Mouse (Mus musculus) left cerebral cortex, postnatal 14 days (tissue): Measurements from ENCODE around the gene Fgfr1op2. TPM values are rescaled to one million over a fixed set of nuclear protein-coding genes. Genes with fewer than 3 reads are reported as not detected.

ENCODE experiments used
- DNase-seq, 2 experiments: peaks; one replicate each; pipeline ENCODE4 v3.0.0; 2021 to 2022; ENCODE audit warnings: low spot score in 2 of 2, mixed read lengths in 1 of 2
- intact Hi-C: fragments of 180-260 bp; cut with DNase I; formaldehyde crosslinking; loops from one replicate; pipeline ENCODE4 v1.15.1; 2025
- total RNA-seq, 2 experiments: library from RNA; stranded (reverse); gene quantifications; 2 replicates each; pipeline ENCODE4 v1.2.3; 2021

Fgfr1op2 gene
- total RNA-seq, 2 experiments from 2014 or later = 71.7 to 79.8 TPM

GRCm38 (mm10) chr6:146634015-146634722, 57.2 kb downstream of the Fgfr1op2 start:
- intact Hi-C loops = loop anchor here (5.0 kb wide), 1 partner anchor 57 kb away; the partner anchor contains the start of genes Fgfr1op2 and Ints13
- peak; percentile 61 to 72 for DNase-seq

- DNase-seq = no peak
- intact Hi-C loops = loop anchor here (5.0 kb wide), 1 partner anchor 58 kb away; the partner anchor contains the start of genes Fgfr1op2 and Ints13
Observed at GRCm38 (mm10) chr6:146634759-146635606, 58.0 kb downstream of the Fgfr1op2 start.

GRCm38 (mm10) chr6:146636482-146636881, 59.5 kb downstream of the Fgfr1op2 start:
- intact Hi-C loops = no loop called here

GRCm38 (mm10) chr6:146640068-146640965, 63.3 kb downstream of the Fgfr1op2 start:
- DNase-seq = no peak
- intact Hi-C loops = no loop called here

More at GRCm38 (mm10) chr6:146636482-146636881, 59.5 kb downstream of the Fgfr1op2 start:
- DNase-seq = no peak

GRCm38 (mm10) chr6:146640991-146641390, 64.0 kb downstream of the Fgfr1op2 start:
- intact Hi-C loops = no loop called here

GRCm38 (mm10) chr6:146641621-146642210, 64.7 kb downstream of the Fgfr1op2 start:
- DNase-seq = no peak
- intact Hi-C loops = no loop called here

More at GRCm38 (mm10) chr6:146640991-146641390, 64.0 kb downstream of the Fgfr1op2 start:
- DNase-seq = no peak

- peak; percentile 99 for DNase-seq
Observed at GRCm38 (mm10) chr6:146642276-146643183, 65.5 kb downstream of the Fgfr1op2 start, which contains the start of the genes Med21 and Tm7sf3. TSS of gene Med21 (plus strand) at chr6:146642547. TSS of gene Tm7sf3 (minus strand) at chr6:146642824.

GRCm38 (mm10) chr6:146643184-146643570, 66.2 kb downstream of the Fgfr1op2 start:
- no peak for DNase-seq
- intact Hi-C loops = no loop called here

More at GRCm38 (mm10) chr6:146642276-146643183, 65.5 kb downstream of the Fgfr1op2 start, which contains the start of the genes Med21 and Tm7sf3:
- intact Hi-C loops = no loop called here

Other genes starting within 250 kb of the Fgfr1op2 start
- gene Itpr2, start 75.0 kb upstream of the Fgfr1op2 start, total RNA-seq = 10 to 100 TPM; 19.2 to 20.8 TPM
- 10 to 100 TPM; 29.3 to 40.7 TPM for gene Ints13, start 632 bp downstream of the Fgfr1op2 start, total RNA-seq
- gene Med21, start 65.3 kb downstream of the Fgfr1op2 start, total RNA-seq = 10 to 100 TPM; 38.2 to 39.1 TPM
- gene Tm7sf3, start 65.6 kb downstream of the Fgfr1op2 start, total RNA-seq = 10 to 100 TPM; 30.0 to 33.5 TPM
- gene Stk38l, start 147.8 kb downstream of the Fgfr1op2 start, total RNA-seq = 10 to 100 TPM; 19.1 to 19.3 TPM
- gene Arntl2, start 218.9 kb downstream of the Fgfr1op2 start, total RNA-seq = 1 to 10 TPM; 8.0 to 9.3 TPM